Mouse (Mus musculus): ENCODE data around the gene Dpf3.

The Dpf3 gene

DNA sequence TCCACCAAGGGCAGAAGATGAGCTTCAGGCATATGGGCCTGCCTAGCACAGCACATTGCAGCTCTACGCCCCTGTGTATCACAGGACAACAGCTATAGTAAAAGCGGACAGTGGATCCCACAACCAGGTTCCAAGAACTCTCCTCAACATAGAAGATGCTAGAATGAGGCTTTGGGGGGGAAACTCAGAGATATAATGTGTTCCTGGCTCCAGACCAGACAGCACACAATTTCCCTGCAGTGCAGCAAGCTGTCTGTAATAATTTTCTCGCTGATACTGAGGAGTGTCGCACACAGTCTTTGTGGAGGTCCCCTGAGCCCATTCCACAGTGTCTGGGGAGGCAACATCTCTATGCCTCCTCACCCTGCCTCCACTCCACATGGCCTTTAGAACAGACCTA lies 146.6 kb downstream of the Dpf3 start:
- no peak for DNase-seq (ENCODE audit: low read depth, low spot score)

DNA sequence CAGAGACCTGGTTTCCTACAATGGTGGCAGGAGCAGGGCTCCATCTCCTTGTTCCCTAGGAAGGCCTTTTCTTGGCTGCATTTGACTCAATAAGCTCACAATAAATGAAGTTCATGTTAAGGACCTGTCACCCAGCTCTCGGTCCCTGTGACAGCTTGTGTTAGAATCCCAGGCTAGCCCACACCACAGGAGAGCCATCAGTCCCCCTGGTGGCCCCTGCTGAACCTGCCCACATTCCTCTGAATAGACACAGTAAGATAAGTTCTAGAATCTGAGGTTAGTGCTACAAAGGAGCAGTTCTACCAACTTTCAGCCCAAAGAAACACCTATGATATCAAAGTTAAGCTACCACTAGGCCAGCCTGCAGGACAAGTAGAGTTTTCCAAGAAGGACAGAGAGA lies 149.2 kb downstream of the Dpf3 start:
- DNase-seq (ENCODE audit: low read depth, low spot score) = no peak

DNA sequence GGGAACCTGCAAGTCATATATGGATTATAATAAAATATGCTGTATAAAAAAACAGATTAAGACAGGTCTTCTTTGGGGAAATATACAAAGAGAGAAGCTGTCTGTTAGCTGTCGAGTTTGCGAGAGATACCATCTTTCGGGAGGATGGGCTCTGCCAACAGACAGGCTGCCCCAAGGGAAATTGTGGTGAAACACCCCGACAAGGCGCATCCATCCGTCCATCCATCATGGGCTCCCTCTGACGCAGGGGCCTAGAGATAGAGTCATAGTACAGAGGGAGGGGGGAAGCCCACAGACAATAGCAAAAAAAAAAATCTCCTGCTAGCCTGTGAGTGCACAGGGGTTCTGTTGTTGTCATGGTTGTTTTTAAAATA lies 149.8 kb downstream of the Dpf3 start:
- no peak for DNase-seq (ENCODE audit: low read depth, low spot score)

DNA sequence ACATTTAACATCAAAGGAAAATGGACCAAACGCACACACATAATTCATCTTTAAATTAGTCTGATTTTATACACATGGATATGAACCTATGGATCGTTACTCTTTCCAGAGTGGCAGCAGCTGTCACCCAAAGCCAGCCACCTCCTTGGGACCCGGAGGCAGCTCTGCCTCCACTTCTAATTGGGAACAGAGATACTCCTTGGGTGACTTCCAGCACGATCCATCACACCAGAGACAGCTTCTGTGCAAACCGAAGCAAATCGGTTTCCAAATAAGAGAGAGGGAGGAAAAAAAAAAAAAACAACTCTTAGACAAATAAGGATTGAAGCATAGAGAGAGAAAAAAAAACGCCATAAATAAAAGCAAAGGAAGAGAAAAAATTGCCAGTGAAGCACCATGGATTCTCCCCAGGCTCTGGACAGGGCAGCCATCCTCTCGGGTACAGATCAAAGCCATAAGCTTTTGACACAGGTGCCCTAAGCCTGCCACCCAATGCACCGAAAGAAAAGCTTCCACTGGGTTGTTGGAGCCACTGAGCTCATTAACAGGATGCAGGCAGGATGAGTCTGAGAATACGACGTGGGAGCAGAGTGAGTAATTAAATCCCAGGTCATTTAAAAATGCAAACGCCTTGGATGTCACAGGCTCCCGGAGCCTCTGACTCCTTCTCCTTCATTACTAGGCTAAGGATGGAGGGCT lies 150.3 kb downstream of the Dpf3 start:
- DNase-seq (ENCODE audit: low read depth, low spot score) = peak; percentile 36

DNA sequence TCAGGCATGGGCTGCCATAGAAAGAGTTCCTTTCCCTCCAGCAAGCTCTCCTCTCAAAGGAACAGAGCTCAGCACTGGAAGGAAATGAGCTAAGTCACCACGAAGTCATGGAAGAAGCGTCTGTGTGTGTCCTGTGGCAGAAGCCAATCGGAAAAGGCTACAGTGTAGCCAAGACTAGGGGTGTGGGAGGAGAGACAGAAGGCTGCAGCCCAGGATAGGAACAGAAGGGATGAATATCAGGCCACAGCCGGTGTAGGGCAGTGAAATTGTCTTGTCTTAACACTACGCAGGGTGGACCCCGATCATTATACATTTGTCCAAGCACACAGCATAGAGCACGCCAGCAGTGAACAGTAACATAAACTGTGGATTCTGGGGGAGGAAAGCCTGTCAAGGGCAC lies 157.5 kb downstream of the Dpf3 start:
- DNase-seq (ENCODE audit: low read depth, low spot score) = no peak

DNA sequence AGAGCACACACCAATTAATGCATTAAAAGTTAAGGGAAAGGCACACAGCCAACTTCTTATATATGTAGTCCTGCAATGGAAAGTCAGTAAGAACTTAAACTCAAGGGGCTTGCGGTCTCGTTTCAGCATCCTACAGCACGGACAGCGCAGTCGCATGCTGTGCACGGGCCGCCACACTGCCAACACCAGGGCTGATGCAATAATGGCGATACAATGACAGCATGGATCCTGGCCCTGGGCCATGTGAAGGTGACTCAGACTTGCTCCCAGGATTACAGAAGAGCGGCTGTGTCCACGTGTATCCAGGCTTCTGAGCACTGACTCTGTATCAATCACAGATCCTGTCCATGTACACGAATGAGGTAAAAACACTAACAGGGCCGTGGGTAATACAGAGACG lies 158.6 kb downstream of the Dpf3 start:
- DNase-seq (ENCODE audit: low read depth, low spot score) = no peak

DNA sequence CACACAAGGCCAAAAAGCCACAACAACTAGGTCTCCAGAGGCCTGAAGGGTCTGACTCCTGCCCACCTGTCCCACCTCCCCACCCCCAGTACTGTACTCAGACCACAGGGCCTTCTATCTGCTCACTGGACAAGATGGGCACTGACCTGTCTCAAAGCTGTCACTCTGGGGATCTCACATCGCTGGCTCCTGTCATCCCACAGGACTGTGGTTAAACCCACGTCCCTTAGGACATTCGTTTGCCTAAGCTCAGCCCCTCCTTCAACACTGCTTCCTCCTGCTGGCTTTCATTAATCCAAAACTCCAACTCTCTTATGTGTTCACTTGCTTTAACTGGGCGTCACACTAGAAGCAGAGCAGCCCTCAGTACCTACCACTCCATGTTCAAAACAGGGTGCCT lies 159.0 kb downstream of the Dpf3 start:
- DNase-seq (ENCODE audit: low read depth, low spot score) = no peak

DNA sequence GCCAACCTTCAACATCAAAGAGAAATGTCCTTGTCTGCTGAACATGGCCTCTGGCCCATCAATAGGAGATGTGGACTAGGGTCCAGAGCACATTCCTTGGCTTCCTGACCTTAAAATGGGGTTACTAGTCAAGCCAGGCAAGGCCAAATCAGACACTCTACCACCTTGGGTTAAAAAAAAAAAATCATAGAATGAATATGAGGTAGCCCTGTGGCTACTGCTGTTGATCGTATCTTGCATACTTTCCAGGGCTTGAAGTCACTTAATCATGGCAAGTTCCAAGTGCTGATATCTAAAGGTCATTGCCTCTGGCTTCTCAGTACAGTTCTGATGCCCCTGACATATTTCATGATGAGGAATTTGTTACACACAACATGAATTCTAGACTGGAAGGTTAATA lies 160.1 kb downstream of the Dpf3 start:
- no peak for DNase-seq (ENCODE audit: low read depth, low spot score)

DNA sequence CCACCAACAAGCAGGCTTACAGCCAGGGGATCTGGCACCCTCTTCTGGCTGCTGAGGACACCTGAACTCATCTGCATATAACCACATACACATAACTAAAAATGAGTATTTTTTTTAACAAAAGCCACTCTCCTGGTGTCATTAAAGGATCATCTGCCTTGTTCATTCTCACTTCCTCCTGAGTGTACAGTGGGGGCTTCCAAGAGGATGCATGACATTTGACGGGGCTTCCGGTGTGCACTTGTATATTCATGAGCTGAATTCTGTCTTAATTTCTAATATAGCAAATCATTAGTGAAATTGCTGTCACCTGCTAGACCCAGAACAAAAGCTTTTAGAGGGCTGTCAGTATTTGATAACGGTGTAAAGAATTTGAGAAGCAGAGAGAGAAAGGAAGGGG lies 166.8 kb downstream of the Dpf3 start:
- DNase-seq (ENCODE audit: low read depth, low spot score) = no peak

DNA sequence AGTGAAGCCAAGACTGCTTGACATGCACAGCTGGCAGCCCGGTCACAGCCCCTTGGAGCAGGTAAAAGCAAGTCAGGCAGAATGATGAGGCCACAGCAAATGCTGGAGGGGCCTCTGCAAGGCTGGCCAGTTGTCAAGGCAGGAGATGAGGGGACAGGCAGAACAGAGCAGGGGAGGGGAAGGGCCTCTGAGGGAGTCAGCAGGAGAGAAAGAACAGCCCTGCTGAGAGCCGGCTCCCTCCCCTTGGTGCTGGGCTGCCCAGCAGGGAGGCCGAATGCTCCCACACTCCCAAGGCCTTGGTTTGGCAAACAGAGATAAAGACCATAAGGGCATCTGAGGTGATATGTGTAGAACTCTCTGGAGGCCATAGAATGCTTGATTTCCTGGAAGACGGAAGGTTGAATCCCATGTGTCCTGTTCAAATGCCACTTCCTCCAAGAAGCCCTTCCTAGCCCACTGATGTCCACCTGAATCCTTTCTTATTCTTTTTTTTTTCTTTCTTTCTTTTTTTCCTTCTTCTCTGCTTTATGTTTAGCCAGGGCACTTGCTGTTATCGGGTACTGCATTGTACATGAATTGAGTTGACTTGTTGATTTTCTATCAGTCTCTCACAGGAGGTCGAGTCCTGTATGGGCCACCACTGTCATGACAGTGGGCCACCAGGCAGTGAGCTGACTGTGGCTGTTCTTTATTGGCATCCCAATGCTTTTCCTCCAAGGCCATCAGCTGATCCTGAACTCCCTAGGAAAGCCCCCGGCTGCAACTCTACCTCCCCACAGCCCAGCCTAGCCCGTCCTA lies 169.7 kb downstream of the Dpf3 start:
- DNase-seq (ENCODE audit: low read depth, low spot score) = no peak

DNA sequence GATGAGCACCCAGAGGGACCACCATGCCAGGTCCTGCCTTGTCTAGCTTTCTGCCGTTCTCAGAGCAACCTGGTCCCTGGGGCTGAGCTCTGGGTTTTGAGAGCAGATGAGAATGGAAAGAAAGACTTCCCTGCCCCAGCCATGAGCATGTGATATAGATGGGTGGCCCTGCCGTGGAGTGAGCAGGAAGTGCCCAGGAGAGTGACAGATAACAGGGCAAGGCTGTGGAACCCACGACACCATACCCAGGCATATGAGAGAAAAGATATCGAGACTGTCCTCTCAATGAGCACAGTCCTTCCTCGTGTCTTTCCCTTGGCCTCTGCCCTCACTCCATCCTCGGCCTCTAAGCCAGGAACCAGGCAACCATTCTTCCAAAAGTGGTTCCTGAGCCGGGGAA lies 172.8 kb downstream of the Dpf3 start:
- no peak for DNase-seq (ENCODE audit: low read depth, low spot score)

DNA sequence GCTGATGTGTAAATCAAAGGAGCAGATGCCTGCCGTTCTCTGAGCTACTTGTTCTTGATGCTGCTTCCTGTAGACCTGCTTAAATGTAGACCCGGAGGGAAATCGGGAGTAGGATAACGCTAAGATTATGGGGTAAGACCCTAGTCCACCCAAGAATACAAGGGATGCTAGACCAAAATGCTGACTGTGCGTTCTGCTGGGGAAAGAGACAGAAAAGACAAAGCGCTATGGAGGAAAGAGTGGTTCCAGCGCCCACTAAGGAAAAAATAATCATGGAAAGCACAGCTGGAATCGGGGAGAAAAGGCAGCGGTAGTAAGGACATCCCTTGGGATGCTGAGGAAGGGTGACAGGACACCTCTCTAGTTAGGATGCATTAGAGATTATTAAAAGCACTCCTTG lies 174.7 kb downstream of the Dpf3 start:
- no peak for DNase-seq (ENCODE audit: low read depth, low spot score)

DNA sequence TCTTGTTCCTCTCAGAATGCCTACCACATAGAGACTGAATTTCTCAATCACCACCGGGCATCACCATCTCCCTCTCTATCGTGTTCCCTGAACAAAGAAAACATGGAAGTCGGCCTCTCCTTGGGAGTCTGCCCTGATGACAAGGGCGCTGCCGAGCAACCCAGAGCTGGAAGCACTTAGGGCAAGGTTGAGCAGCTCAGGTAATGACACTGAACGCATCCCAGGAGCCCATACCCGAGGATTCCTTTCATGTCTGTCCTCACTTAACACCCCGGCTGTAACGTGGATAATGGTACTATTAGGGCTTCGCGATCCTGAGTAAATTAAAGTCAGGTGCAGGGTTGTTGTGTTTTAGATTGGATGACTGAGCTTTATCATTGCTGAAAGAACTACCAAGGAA lies 176.9 kb downstream of the Dpf3 start:
- DNase-seq (ENCODE audit: low read depth, low spot score) = no peak

DNA sequence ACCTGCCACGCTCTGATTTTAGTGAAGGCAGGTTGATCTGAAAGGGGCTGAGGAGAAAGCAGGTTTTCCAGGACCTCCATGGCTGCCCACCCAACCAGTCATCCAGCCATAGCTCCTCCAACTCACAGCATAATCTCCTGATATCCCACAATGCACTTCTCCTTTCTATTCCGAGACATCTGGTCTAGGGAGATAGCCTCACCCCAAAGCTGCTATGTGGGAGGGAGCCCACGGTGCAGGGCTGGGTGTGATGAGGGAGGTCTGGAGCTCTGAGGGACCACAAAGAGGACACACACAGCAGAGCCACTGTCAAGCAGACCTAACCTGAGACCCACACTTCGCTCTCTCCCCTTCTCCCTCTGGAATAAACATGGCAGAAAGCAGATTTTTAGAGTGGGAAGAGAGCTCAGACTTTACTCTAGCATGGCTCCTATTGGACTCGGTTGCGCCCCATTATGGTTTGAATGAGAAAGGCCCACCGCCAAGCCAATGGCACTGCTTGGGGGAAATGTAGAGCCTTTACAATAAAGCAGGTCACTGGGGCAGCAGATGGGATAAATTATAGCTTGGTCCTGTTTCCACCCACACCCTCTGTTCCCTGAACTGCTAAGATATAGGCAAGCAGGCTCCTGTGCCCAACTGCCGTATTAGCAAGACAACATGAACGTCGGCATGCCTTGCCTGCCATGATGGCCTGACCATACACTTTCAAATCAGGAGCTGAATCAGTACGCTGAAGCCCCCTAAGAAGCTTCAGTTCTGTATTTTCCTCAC lies 178.3 kb downstream of the Dpf3 start:
- no peak for DNase-seq (ENCODE audit: low read depth, low spot score)

DNA sequence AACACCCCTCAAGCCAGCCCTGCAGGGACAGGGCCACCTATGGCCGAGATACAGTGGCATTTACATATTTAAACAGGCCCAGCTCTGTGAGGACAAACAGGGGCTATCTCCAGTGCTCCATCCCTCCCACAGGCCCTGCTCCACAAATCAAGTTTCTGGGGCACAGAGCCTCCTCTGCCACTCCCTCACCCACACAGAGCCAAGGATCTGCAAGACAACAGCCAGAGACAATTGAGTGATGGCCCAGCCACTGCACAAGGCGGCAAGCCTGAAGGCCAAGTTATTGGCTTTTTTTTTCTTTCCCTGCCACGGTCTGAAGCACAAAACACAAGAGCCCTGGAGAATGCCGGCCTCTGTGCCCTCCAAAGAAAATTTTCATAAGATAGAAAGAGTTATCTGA lies 178.9 kb downstream of the Dpf3 start:
- no peak for DNase-seq (ENCODE audit: low read depth, low spot score)

DNA sequence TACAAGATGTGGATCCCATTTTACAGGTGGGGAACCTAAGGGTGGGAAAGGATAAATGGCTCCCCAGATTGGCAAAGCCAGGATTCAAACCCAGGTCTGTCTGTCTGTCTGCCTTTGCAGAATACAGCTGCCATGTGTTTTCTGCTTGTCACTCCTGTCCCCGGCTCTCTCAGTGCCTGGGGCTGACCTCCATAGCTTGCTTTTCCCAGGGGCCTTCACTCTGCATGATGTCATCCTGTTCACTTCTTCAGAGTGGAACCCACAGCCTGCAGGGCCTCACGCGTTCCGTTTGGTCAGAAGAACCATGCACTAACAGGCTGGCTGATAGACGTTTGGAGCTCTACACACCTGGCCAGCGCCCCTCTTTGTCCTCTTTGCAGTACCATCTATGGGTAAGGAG lies 184.3 kb downstream of the Dpf3 start:
- no peak for DNase-seq (ENCODE audit: low read depth, low spot score)

DNA sequence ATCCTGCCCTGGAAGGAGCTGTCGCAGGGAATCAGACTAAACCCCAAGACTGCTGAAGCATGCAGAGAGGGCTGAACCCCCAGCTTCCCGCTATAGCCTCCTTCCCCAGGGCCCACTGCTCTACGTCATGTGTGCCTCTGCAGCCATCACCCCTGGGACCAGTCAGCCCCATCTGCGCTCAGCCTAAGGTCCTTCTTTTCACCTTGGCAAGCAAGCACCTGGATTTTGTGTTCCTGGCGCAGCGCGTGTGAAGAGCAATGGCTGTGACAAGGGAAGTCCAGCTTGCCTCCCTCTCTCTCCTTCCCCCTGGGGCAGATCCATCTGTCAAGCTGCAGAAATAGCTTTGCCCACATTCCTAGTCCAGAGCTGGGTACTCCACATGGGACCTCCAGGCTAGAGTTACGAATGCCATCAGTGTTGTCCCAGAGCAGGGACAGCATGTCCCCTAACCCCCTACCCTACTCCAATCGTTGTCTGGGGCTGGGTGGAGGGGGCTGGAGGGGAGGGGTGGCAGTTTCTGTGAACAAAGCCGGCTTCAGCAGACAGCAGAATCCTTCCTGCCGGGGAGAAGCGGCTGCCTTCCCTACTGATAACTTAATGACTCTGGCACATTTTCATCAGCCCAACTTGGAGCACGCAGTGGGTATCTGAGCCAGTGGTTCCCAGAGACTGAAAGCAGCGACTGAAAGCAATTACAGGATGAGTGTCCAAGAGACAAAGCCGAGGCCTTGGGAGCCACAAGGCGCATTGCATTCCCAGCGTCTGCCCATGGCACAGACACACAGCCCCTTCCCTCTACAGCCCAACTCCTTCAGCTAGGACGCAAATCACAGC lies 185.0 kb downstream of the Dpf3 start:
- DNase-seq (ENCODE audit: low read depth, low spot score) = peak; percentile 44

DNA sequence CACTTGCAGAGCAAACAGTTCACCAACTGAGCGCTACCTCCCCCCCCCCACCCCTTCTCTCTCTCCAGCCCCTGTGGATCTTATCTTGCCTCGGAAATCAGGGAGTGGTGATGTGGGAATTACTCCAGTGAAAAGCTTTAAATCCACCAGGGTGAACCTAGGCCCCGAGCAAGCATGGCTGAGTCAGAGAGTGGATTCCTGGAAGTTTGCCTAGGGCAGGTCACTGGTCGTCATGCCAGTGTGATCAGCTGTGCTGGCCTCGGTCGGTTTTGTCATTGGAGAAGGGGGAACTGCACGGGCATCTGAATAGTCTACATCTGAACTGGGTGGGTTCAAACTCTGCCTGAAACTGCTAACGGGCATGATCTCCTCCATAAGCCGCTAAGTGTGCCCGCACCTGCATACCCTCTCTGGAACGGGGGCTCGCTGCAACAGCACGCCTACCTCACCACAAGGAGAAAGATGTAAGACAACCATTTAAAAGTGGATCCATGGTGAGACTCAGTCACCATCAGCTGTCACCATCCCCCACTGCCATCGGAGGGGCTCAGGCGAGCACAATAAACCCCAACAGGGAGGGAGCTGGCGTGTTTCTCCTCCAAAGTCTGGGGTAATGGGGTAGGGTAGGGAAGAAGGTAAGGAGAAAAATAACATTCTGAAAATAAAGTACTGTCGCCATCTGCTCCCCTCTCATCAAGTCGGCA lies 185.7 kb downstream of the Dpf3 start:
- no peak for DNase-seq (ENCODE audit: low read depth, low spot score)

DNA sequence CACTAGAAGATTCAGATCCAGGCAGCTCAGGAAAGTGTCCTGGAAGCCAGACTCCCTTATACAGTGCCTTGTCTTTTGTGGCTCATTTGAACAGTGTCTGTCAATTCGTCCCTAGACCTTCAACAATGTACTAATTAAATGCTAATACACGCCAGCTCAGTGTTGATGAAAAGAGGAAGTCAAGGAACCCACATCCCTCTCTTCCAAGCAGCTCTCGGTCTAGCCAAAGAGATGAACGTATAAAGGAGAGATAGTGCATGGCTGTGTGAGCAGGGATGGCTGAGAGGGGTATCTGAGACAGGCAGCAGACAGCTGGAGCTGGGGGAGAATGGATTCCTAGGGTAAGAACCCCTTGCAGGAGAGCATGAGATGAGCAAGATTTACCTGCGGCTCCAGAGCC lies 189.2 kb downstream of the Dpf3 start:
- no peak for DNase-seq (ENCODE audit: low read depth, low spot score)

DNA sequence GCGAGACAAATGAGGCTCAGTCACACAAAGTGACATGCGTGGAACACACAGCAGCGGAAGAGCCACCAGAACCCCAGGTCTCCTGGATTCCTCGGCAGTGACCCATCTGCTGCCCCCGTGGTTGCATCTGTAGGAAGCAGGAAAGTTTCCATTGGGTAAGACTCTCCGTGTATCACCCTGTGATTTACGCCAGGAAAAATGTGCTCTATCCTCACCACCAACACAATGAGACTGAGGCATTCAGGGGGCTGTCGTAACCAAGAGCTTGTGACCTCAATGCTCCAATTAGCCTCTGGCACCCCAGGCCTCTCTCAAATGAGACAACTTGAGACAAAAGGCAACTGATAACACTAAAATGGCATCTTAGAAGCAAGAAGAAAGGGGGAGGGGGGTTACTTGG lies 192.5 kb downstream of the Dpf3 start:
- no peak for DNase-seq (ENCODE audit: low read depth, low spot score)

DNA sequence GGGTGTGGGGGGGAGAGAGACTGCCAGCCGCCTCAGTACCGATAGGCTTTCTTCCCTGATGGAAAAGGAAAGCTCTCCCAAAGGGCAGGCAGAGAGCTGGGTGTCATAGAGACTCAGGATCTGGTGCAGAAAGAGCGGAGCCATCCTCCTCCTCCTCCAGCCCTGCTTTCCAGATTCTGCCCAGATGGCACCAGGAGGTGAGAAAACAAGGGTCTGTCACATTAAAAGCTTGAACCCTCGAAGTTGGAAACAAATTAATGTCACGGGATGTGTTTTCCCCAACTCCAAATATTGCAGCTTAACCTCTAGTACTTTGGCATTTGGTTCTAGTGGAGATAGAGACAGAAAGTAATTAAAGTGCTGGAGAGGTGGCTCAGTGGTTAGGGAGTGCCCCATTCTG lies 195.6 kb downstream of the Dpf3 start:
- DNase-seq (ENCODE audit: low read depth, low spot score) = no peak

Data from retina, adult 2 months (tissue).